Mouse (Mus musculus): Measurements from ENCODE around the gene Ctns. TPM values are rescaled to one million over a fixed set of nuclear protein-coding genes. Genes with fewer than 3 reads are reported as not detected.

The Ctns gene
- polyA plus RNA-seq (2012; rRNA removed) = 23.5 and 24.5 TPM in 2 replicates

DNA sequence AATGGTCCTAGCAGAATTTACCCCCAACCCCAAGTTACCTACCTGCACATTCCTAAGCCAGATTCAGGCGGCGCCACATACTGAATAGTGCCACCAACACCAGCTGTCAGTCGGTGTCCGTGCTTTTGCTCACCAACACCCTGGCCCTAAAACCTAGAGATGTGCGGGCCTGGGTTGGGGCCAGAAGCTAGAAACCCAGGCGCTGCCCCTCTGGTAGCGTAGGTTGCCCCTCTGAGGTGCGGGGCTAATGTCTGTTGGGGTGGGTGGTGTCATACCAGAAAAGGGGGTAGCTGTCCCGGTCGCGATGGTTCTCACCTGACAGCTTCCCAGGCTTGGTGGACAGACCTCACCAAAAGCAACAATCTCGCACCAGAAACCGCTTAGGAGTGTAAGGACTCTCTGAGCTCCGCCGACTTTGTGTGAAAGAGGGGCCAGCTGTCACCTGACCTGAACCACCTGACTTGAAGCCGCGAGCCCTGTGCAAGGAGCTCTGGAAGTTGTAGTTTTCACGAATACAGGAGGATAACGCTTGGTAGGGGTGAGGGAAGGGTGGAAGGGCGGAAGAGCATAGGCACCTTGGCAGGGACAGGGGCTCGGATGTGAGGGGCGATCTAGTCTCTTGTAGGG is at the start of gene Ctns:
Gene Ctns (minus strand): TSS at position 440 of the 627 bp plus-strand sequence.
- TF ChIP-seq CTCF (IDR thresholded peaks at IDR 0.05; ENCODE audit: extremely low read depth, insufficient read depth, low read length) (no peak), POLR2A (IDR thresholded peaks at IDR 0.05; ENCODE audit: extremely low read depth, insufficient read depth, low read length) (peak; percentile 94)
- peaks cover 2% of the 10 kb centered on the region; the same call in 1 of the 2 replicates for H3K4me1 ChIP-seq (ENCODE audit: control insufficient read depth, insufficient read depth, low read length)

GRCm38 (mm10) chr11:73242777-73243176 is 43.9 kb upstream of the Ctns start:
- TF ChIP-seq POLR2A (IDR thresholded peaks at IDR 0.05; ENCODE audit: extremely low read depth, insufficient read depth, low read length) = no peak
- TF ChIP-seq CTCF (IDR thresholded peaks at IDR 0.05; ENCODE audit: extremely low read depth, insufficient read depth, low read length) = no peak
- Histone ChIP-seq H3K4me1 (ENCODE audit: control insufficient read depth, insufficient read depth, low read length) (no peaks in the 10 kb centered on the region), H3K4me3 (ENCODE audit: insufficient read depth, low read length) (no peak overlapping the region), H3K27ac (ENCODE audit: insufficient read depth, low read length) (no peak overlapping the region)

More for the DNA sequence above, at the start of gene Ctns:
- Histone ChIP-seq H3K27ac (ENCODE audit: insufficient read depth, low read length) (0 out of 2 replicates have a peak within 1 kb of the TSS, but pooled peaks have one; percentile 7), H3K4me3 (ENCODE audit: insufficient read depth, low read length) (peak within 1 kb of the TSS; percentile 48)

DNA sequence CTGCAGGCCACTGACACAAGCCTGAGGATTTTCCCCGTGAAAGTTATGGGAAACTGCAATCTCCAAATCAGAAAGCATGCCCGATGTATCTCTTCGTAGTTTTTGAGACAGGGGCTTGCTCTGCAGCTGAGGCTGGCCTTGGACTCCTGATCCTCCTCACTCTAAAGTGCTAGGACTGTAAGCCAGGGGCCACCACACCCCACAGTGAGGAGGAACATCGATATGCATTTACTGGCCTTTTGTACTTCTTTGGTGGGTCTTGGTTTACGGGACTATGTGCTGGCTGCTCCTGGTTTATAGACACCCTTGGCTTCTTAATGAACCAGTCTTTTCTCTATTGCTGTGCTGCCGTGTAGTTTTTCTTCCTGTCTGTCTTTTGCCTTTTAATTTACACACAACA is 43.4 kb upstream of the Ctns start:
- H3K27ac ChIP-seq (ENCODE audit: insufficient read depth, low read length) = no peak overlapping the region
- TF ChIP-seq POLR2A (IDR thresholded peaks at IDR 0.05; ENCODE audit: extremely low read depth, insufficient read depth, low read length) (no peak), CTCF (IDR thresholded peaks at IDR 0.05; ENCODE audit: extremely low read depth, insufficient read depth, low read length) (no peak)
- H3K4me3 ChIP-seq (ENCODE audit: insufficient read depth, low read length) = no peak overlapping the region
- H3K4me1 ChIP-seq (ENCODE audit: control insufficient read depth, insufficient read depth, low read length) = no peaks in the 10 kb centered on the region

DNA sequence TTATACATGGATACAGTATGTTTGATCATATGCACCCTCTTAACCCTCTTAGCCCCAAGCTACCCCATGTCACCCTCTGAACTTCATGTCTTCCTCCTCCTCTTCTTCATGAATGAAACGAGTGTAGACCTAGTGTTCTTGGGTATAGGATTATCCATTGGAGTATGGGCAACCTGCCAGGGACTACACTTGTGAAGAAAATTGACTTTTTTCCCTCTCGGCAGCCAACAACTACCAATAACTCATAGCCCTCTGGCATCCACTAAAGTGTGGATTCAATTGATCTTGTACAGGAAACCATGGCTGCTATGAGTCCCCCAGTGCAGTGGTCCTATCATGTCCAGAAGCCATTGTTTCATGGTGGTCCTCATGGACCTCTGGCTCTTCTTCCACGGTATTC is 37.9 kb upstream of the Ctns start:
- H3K27ac ChIP-seq (ENCODE audit: insufficient read depth, low read length) = no peak overlapping the region
- TF ChIP-seq POLR2A (IDR thresholded peaks at IDR 0.05; ENCODE audit: extremely low read depth, insufficient read depth, low read length) = no peak
- no peak for TF ChIP-seq CTCF (IDR thresholded peaks at IDR 0.05; ENCODE audit: extremely low read depth, insufficient read depth, low read length)
- H3K4me3 ChIP-seq (ENCODE audit: insufficient read depth, low read length) = no peak overlapping the region
- no peaks in the 10 kb centered on the region for H3K4me1 ChIP-seq (ENCODE audit: control insufficient read depth, insufficient read depth, low read length)

- no peak overlapping the region for H3K27ac ChIP-seq (ENCODE audit: insufficient read depth, low read length)
- H3K4me3 ChIP-seq (ENCODE audit: insufficient read depth, low read length) = no peak overlapping the region
- no peak for TF ChIP-seq POLR2A (IDR thresholded peaks at IDR 0.05; ENCODE audit: extremely low read depth, insufficient read depth, low read length)
- no peak for TF ChIP-seq CTCF (IDR thresholded peaks at IDR 0.05; ENCODE audit: extremely low read depth, insufficient read depth, low read length)
- no peaks in the 10 kb centered on the region for H3K4me1 ChIP-seq (ENCODE audit: control insufficient read depth, insufficient read depth, low read length)
Measured at GRCm38 (mm10) chr11:73235990-73236701, 37.3 kb upstream of the Ctns start.

DNA sequence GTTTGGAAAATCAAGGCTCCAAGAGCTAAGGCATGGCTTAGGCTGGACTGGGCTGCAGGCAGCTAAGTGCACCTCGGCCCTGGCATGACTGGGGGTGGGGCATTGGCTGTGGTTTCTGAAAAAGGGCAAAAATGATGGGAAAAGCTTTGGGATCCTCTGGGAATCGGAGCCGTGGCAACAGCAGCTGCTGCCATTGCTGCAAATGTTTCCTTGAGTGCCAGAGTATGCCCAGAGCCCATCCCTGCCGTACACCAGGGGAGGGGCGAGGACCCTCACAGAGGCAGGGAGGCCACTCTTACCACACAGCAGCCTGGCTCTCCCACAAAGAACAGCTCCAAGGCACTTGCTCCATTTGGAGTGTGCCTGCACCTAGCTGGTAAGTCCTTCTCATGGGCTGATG is 35.1 kb upstream of the Ctns start, which contains the start of gene Trpv1:
Gene Trpv1 (plus strand): TSS at position 301 of the 400 bp plus-strand sequence.
- no peak within 1 kb of the TSS for H3K27ac ChIP-seq (ENCODE audit: insufficient read depth, low read length)
- TF ChIP-seq CTCF (IDR thresholded peaks at IDR 0.05; ENCODE audit: extremely low read depth, insufficient read depth, low read length) (no peak), POLR2A (IDR thresholded peaks at IDR 0.05; ENCODE audit: extremely low read depth, insufficient read depth, low read length) (no peak)

GRCm38 (mm10) chr11:73232513-73232912 is 33.7 kb upstream of the Ctns start:
- TF ChIP-seq POLR2A (IDR thresholded peaks at IDR 0.05; ENCODE audit: extremely low read depth, insufficient read depth, low read length) (no peak), CTCF (IDR thresholded peaks at IDR 0.05; ENCODE audit: extremely low read depth, insufficient read depth, low read length) (no peak)
- Histone ChIP-seq H3K27ac (ENCODE audit: insufficient read depth, low read length) (no peak overlapping the region), H3K4me3 (ENCODE audit: insufficient read depth, low read length) (no peak overlapping the region), H3K4me1 (ENCODE audit: control insufficient read depth, insufficient read depth, low read length) (no peaks in the 10 kb centered on the region)

More for the DNA sequence above, 35.1 kb upstream of the Ctns start, which contains the start of gene Trpv1:
- H3K4me3 ChIP-seq (ENCODE audit: insufficient read depth, low read length) = no peak within 1 kb of the TSS
- no peaks in the 10 kb centered on the region for H3K4me1 ChIP-seq (ENCODE audit: control insufficient read depth, insufficient read depth, low read length)

DNA sequence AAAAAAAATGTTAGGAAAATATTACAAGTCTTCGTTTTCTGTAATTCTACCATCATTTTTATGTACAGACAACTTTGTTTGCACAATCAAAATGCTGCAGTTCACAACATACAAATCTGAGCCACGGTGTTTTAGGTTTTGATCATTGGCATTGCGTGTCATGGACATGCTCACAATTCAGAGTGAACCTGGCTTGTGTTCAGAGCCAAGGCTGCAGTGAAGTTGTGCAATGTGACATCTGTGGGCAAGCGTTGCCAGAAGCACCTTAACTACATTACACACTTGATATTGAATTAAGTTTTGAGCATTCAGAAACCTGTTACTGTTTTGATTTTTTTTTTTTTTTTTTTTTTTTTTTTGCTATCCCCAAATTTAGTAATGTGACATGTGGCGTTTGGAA is 31.2 kb upstream of the Ctns start:
- TF ChIP-seq CTCF (IDR thresholded peaks at IDR 0.05; ENCODE audit: extremely low read depth, insufficient read depth, low read length) = no peak
- TF ChIP-seq POLR2A (IDR thresholded peaks at IDR 0.05; ENCODE audit: extremely low read depth, insufficient read depth, low read length) = no peak
- H3K4me1 ChIP-seq (ENCODE audit: control insufficient read depth, insufficient read depth, low read length) = no peaks in the 10 kb centered on the region
- no peak overlapping the region for H3K27ac ChIP-seq (ENCODE audit: insufficient read depth, low read length)
- no peak overlapping the region for H3K4me3 ChIP-seq (ENCODE audit: insufficient read depth, low read length)

- Histone ChIP-seq H3K4me3 (ENCODE audit: insufficient read depth, low read length) (no peak overlapping the region), H3K4me1 (ENCODE audit: control insufficient read depth, insufficient read depth, low read length) (no peaks in the 10 kb centered on the region), H3K27ac (ENCODE audit: insufficient read depth, low read length) (no peak overlapping the region)
- TF ChIP-seq CTCF (IDR thresholded peaks at IDR 0.05; ENCODE audit: extremely low read depth, insufficient read depth, low read length) = no peak
- TF ChIP-seq POLR2A (IDR thresholded peaks at IDR 0.05; ENCODE audit: extremely low read depth, insufficient read depth, low read length) = no peak
Measured at GRCm38 (mm10) chr11:73228881-73229280, 30.0 kb upstream of the Ctns start.

- TF ChIP-seq CTCF (IDR thresholded peaks at IDR 0.05; ENCODE audit: extremely low read depth, insufficient read depth, low read length) (no peak), POLR2A (IDR thresholded peaks at IDR 0.05; ENCODE audit: extremely low read depth, insufficient read depth, low read length) (no peak)
- H3K4me3 ChIP-seq (ENCODE audit: insufficient read depth, low read length) = no peak overlapping the region
- H3K27ac ChIP-seq (ENCODE audit: insufficient read depth, low read length) = no peak overlapping the region
- H3K4me1 ChIP-seq (ENCODE audit: control insufficient read depth, insufficient read depth, low read length) = no peaks in the 10 kb centered on the region
Measured at GRCm38 (mm10) chr11:73225856-73226255, 27.0 kb upstream of the Ctns start.
